Mouse (Mus musculus) ES-E14 (cell line): ENCODE measurements around the gene Ostn.

Experiments
- HCFC1 ChIP-seq: IDR thresholded peaks from 2 replicates; pipeline ENCODE4 v1.6.1; 2012; ENCODE audit warnings: low read length, inconsistent platforms, borderline replicate concordance; ENCODE audit not compliant: insufficient read depth
- MAFK ChIP-seq: IDR thresholded peaks from 2 replicates; pipeline ENCODE4 v1.6.1; 2014; ENCODE audit warnings: mild to moderate bottlenecking, low read depth, low read length, inconsistent platforms; ENCODE audit not compliant: insufficient read depth
- ZC3H11A ChIP-seq: IDR thresholded peaks from 2 replicates; pipeline ENCODE4 v1.6.1; 2012; ENCODE audit warnings: low read depth, mild to moderate bottlenecking, inconsistent platforms, low read length, borderline replicate concordance
- ZNF384 ChIP-seq: IDR thresholded peaks from 2 replicates; pipeline ENCODE4 v1.6.1; 2012; ENCODE audit warnings: low read depth, low read length, inconsistent platforms

DNA sequence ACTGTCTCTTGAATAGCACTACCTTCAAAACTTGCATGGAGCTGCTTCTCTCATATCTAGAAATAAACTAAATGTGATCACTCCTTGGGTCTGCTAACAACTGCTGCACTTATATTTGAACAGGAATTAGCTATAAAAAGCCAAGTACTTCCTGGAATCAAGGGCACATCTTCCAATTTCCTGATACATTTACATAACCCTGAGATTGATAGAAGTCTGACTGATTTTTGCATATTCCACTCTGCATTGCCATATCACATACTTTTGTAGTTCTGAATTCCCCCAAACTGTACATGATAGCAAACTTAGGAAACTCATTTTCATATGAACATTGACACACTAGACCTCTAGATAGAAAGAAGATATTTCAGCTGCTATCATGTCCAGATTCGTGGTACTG lies 41.1 kb downstream of the Ostn start:
- no peak for TF ChIP-seq ZNF384
- TF ChIP-seq HCFC1: no peak
- no peak for TF ChIP-seq ZC3H11A
- no peak for TF ChIP-seq MAFK
